Mouse (Mus musculus) 3T3-L1 (cell line): Measurements from ENCODE around the gene Aspscr1.

Experiments used
- DNase-seq: peaks from one replicate; pipeline ENCODE4 v3.0.0-alpha.2; 2015; ENCODE audit warnings: low read depth, low spot score

Aspscr1 gene

GRCm38 (mm10) chr11:120683536-120683935 lies 10.8 kb downstream of the Aspscr1 start:
- DNase-seq, result peak; percentile 56

DNA sequence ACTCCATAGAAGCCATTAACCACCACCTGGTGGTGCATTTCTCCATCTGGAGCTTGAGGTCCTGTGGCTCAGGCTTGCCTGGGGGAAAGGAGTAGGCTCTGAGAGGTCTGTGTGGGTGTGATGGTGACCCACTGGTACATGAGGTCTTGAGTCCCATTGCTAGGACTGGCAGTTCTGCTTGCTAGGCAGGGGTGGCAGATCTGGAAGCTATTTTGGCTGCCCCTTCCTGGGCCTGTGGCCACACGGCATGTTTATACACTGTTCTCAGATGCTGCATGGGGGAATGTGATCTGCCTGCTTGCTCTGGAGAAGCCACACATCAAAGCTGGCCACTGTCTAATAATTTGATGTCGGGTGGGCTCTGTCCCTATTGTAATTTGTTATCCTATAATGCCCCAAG lies 11.3 kb downstream of the Aspscr1 start:
- DNase-seq, result peak; percentile 41

DNA sequence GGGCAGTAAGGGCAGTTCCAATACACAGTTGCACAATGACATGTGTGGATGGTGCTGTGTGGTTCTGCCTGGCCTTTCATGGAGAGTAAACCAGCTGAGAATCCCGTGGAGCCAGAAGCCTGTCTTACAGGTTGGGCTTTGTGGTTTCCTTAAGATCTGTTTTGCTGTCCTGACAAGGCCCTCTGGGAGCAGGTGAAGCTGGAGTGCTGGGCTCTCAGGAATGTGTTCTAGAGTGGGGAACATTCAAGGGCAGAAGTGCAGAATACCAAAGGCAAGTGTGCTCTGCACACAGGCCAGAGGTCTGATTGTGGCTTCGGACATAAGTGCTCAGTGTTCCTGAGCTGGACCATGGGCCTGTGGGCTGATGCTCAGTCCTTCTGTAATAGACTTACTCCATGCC lies 11.9 kb downstream of the Aspscr1 start:
- peak; percentile 25 for DNase-seq

- no peak for DNase-seq
Observed at GRCm38 (mm10) chr11:120686650-120687272, 14.0 kb downstream of the Aspscr1 start.

- no peak for DNase-seq
Observed at GRCm38 (mm10) chr11:120689365-120689764, 16.6 kb downstream of the Aspscr1 start.

DNA sequence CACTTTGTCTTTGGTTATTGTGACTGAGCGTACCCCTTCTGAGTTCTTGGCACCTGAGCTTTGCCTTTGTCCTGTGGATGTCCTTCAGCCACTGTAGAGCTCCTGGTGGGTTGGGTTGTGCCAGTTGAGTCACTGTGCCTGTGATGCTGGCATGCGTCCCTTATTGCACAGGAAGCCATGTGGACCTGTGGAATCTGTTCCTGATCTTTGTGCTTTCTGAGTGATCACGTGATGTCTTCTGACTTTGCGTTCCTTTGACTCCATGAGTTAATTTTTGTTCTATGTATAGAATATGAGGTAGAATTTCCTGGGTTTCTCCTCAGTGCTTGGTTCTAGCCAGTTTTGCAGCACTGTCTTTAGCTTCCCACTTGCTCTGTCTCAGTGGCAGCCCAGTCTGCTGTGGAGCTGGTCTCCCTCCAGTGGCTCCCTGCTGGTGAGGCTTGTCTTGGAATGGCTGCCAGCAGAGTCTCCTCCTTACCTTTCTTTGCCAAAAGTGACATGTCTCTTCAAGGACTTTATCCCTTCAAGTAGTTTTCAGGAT lies 19.8 kb downstream of the Aspscr1 start:
- DNase-seq, result peak; percentile 34

GRCm38 (mm10) chr11:120693461-120693860 lies 20.7 kb downstream of the Aspscr1 start:
- no peak for DNase-seq

DNA sequence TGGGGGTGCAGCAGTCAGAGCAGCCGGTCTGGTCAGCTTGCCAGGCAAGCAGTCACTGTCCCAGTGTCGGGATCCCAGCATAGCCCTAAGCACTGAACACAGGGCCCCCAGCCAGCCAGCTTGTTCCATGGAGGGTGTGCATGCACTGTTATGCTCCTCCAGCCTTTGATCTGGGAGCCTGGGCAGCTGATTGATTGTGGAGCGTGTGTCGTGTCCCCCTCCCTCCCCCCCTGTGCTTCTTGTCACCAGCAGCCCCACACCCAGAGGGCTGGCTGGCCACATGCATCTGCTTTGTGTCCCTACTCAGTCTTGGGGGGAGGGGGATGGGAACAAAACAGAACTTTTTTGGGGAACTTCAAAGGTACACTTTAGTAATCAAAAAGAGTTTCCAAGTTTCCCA lies 22.4 kb downstream of the Aspscr1 start:
- DNase-seq, result no peak

DNA sequence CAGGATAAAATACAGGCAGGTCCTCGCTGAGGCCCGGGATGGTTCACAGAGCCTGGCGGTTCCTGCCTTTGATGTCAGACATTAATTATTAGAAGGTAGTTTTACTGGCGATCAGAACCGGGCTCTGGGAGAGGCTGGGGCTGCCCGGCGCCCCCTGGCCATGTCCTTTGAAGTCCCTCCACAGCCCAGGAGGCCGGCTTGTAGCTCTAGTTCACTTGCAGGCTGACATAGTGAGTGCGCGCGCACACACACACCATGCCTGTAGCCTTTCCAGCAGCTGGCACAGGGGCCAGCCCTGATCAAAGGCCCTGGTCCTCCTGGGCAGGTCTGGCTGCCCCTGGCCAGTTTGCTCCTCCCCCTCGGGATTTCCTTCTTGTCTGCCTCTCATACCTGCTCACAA lies 22.9 kb downstream of the Aspscr1 start:
- DNase-seq, result no peak

- no peak for DNase-seq
Observed at GRCm38 (mm10) chr11:120696568-120696967, 23.8 kb downstream of the Aspscr1 start.

DNA sequence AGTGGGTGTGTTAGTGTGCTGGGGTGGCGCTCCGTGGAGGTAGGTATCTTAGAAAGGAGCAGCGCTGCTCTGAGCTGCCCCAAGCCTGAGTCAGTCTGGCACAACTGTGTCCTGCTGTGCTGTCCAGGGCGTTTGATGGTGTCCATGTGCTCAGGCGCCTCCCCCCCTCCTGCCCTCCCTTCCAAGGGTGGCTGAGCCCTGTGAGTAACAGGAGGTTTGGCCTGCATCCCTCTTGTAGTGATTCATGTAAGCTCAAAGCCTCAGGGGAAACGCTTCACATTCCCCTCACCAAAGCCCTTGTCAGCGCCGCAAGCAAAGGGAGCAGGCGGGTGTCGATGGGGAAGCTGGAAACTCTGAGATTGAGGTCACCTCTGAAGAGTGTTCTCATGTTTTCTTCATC lies 25.0 kb downstream of the Aspscr1 start:
- peak; percentile 100 for DNase-seq

- DNase-seq, result peak; percentile 84
Observed at GRCm38 (mm10) chr11:120703696-120704454, 31.1 kb downstream of the Aspscr1 start.

- DNase-seq, result no peak
Observed at GRCm38 (mm10) chr11:120704486-120705325, 31.9 kb downstream of the Aspscr1 start.

DNA sequence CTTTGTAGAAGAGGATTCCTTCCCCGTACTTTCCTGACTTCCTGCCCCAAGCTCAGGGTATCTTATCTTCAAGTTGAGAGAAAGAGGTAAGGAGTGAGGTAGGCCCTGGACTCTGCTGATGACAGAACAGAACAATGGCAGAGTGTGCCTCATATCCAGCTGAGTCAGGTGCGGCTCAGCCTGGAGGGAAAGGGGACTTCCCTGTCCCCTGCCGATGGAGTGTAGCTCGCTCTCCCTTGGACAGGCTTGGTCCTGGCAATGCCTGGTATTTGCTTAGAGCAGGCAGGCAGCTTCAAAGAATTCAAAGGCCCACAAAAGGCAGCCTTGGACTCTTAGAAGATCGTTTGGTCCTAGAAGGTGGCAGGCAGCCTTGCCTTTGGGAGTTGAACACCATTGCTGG lies 33.3 kb downstream of the Aspscr1 start:
- DNase-seq, result no peak

DNA sequence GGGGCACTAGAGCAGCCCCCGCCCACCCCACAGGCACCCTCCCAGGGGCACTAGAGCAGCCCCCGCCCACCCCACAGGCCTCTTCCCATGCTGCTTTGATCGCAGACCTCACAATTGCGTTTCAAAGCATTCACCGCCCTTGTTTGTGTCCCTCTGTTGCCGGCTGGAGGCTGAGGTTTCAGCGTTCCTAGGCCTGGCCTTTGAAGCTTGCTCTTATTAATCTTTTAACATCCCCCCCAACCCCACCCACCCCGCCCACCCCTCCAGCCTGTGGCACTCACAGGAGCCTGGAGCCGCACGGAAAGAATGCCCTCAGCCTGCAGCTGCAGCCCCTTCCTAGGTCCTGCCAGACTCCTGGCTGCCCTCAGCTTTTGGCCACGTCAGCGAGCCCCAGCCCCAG lies 34.5 kb downstream of the Aspscr1 start:
- DNase-seq, result no peak

DNA sequence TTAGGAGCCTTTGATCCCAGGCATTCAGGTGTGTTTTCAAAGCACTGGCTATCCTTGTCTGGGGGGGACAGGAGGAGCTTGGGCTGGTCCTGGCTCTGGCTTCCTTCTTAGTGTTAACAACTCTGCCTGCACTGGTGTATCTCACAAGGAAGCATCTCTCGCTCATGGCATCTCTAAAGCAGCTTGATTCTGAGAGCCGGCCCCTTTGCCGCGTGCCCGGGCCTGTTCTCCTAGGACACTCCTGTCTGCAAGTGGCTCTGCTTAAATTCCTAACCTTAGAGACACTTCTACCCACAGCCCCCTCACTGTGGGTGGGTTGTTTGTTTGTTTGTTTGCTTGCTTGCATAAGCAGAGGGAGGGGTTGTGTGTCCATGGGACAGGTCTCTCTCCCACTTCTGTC lies 35.2 kb downstream of the Aspscr1 start:
- no peak for DNase-seq

GRCm38 (mm10) chr11:120709551-120709950 lies 36.8 kb downstream of the Aspscr1 start:
- no peak for DNase-seq

- no peak for DNase-seq
Observed at GRCm38 (mm10) chr11:120710672-120711071, 37.9 kb downstream of the Aspscr1 start.

GRCm38 (mm10) chr11:120711980-120712604 lies 39.3 kb downstream of the Aspscr1 start:
- no peak for DNase-seq

DNA sequence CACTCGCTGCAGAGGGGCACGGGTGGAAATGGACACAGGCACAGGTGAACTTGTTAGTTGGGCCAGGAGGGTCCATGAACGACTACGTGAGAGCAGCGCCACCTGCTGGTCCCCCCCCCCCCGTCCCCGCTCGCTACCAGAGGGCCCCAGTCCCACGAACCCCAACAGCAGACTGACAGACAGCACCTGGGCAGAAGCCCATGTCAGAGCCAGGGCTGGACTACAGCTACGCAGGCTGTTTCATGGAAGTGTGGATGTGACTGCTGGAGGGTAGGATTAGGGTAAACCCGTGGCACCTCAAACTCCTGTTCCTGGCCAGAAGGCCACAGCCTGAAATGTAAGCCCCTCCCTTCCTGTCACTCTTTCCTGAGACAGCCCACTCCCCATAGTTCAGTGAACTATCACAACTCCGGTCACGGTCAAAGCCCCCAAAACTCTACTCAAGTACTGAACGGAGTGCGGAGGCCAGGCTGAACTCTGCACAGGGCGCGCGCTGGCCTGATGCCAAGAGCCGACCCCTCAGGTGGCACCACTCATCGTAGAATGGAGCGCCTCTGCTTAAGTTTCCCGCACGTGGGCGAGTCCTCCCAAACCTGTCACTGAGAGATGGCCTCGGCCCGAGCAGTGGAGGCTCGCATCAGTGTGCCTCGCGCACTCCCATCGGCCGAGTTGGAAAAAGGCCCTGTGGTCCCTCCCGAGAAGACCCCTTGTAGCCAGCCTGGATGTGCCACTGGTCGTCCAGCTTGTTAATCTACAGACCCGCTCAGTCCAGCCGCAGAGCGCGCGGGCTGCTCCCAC lies 40.2 kb downstream of the Aspscr1 start:
- peak; percentile 78 for DNase-seq
